Mouse (Mus musculus) C2C12 (cell line): ENCODE measurements around the gene Zc3h7b.
A peak's percentile ranks its signal among the peaks of the same experiment; 100 is the strongest.

Source experiments
- CTCF ChIP-seq: IDR thresholded peaks from one replicate; pipeline ENCODE4 v1.5.1; 2011; ENCODE audit not compliant: control insufficient read depth, insufficient read depth, insufficient read length
- MAX ChIP-seq: IDR thresholded peaks from one replicate; pipeline ENCODE4 v1.6.1; 2011; ENCODE audit warnings: mild to moderate bottlenecking, control low read depth

DNA sequence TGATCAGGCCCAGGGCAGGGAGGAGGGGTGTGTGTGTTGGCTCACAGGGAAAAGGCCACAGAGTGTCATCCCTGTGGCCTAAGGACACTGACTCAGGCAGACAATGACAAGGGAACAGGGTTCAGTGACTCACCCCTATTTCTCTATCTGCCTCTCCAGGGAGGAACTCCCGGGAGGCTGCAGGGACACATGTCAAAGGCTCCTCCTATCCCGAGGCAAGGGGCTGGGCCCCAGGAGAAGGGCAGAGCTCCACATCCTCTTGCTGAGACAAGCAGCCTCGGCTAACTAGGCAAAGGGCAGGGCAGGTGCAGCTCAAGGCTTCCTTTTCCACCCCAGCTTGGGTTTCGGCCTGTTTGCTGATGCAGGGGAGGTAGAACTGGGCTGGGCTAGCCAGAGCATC, 100.9 kb downstream of the Zc3h7b start:
- TF ChIP-seq CTCF = no peak
- TF ChIP-seq MAX = peak; percentile 58
